Mouse (Mus musculus) forebrain, postnatal 0 days (tissue): Measurements from ENCODE around the gene Hsd17b2. TPM values are rescaled to one million over a fixed set of nuclear protein-coding genes. Genes with fewer than 3 reads are reported as not detected.

ENCODE experiments used
- ATAC-seq: fragments of 200-750 bp; cut with Nextera tagmentation; 2 replicates; pipeline ENCODE4 v1.8.0; 2017; ENCODE audit warnings: mild to moderate bottlenecking, moderate library complexity
- DNase-seq: peaks from one replicate; pipeline ENCODE4 v3.0.0-alpha.2; 2015
- H3K27ac ChIP-seq: fragments of 300-500 bp; sonication (generic); 2 replicates; pipeline ENCODE4 v1.5.1; 2014; ENCODE audit warnings: low read depth, mild to moderate bottlenecking, antibody characterized with exemption, low read length, moderate library complexity, mixed read lengths
- H3K27me3 ChIP-seq: fragments of 300-500 bp; sonication (generic); 2 replicates; pipeline ENCODE4 v1.6.1; 2014; ENCODE audit warnings: mild to moderate bottlenecking, low read length, mixed read lengths; ENCODE audit not compliant: insufficient read depth
- H3K36me3 ChIP-seq: fragments of 300-500 bp; sonication (generic); 2 replicates; pipeline ENCODE4 v1.6.1; 2014; ENCODE audit warnings: mild to moderate bottlenecking, moderate library complexity; ENCODE audit not compliant: insufficient read depth
- H3K4me1 ChIP-seq: fragments of 300-500 bp; sonication (generic); 2 replicates; pipeline ENCODE4 v1.6.1; 2014; ENCODE audit warnings: antibody characterized with exemption; ENCODE audit not compliant: insufficient read depth
- H3K4me2 ChIP-seq: fragments of 300-500 bp; sonication (generic); 2 replicates; pipeline ENCODE4 v1.6.1; 2014; ENCODE audit warnings: low read depth, mild to moderate bottlenecking, moderate library complexity
- H3K4me3 ChIP-seq: fragments of 300-500 bp; sonication (generic); 2 replicates; pipeline ENCODE4 v1.5.1; 2014; ENCODE audit warnings: low read depth, low read length, mixed read lengths
- H3K9ac ChIP-seq: fragments of 300-500 bp; sonication (generic); 2 replicates; pipeline ENCODE4 v1.6.1; 2014; ENCODE audit warnings: mild to moderate bottlenecking
- H3K9me3 ChIP-seq: fragments of 300-500 bp; sonication (generic); 2 replicates; pipeline ENCODE4 v1.6.1; 2016; ENCODE audit warnings: low read length
- CTCF ChIP-seq: sonication (generic); IDR thresholded peaks from 2 replicates; pipeline ENCODE4 v1.5.1; 2016; ENCODE audit warnings: antibody characterized with exemption, control low read depth, low read depth
- WGBS: fragments of 180-500 bp; shearing (Covaris S2); extraction: QIAGEN DNeasy Blood & Tissue Kit; methylation state at CpG from one replicate; pipeline ENCODE4 v1.1.7; 2014; 5-methylcytosine and 5-hydroxymethylcytosine counted together
- polyA plus RNA-seq: library from polyadenylated mRNA; unstranded; fragments of >200 nt; fragmentation: Nextera tagmentation; extraction: Ambion mirVana; gene quantifications from 2 replicates; pipeline ENCODE4 v1.2.1, GENCODE M21; 2015
- total RNA-seq: library from RNA; depleted of rRNA; stranded (reverse); fragments of >200 nt; gene quantifications from 2 replicates; pipeline ENCODE4 v1.2.3, GENCODE M21; 2014

Hsd17b2 gene
- total and polyA plus RNA-seq, 2 experiments from 2014 or later, result not detected

DNA sequence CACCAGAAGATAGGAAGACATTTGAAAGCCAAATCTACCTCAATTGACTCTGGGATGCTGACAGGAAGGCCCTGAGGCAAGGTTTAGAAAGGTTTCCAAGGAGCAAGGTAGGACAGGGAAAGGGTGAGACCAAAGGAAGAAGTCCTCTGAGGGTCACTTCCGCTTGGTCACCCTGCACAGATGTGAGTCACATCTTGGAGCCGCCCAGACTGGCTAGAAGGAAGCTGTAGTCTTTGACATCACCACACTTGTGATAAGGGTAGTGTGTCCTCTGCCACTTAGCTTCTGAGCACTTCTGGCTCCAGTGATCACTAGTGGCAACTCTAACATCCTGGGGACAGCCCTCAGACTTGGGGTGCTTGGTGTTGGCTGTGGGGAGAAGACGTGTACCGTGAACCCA, 4.4 kb downstream of the Hsd17b2 start:
- whole genome bisulfite sequencing, result 89% methylated on average over 4 of the region's 4 CpGs
- Histone ChIP-seq H3K4me1 (no peaks in the 10 kb centered on the region), H3K36me3 (no peaks in the 10 kb centered on the region)

DNA sequence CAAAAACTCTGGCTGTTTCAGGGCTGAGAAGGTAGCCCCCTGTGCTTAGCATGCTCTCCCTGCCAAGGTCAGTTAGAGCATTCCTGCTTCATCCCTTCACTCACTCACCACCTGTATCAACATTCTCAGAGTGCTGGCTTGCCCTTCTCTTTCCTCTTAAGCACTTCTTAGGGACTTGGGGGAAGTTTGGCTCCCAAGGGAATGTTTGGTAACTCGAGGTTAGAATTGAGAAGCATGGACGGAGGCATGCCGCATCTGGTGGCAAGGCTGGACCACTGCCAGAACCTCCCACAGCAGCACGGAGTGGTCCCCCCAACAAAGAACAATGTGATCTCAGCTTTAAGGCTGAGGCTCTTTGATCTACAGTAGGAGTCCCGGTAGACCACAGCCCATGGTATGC, 10.5 kb downstream of the Hsd17b2 start:
- H3K4me2 ChIP-seq, result no peak overlapping the region
- no peaks in the 10 kb centered on the region for H3K4me1 ChIP-seq
- 27% methylated on average over 5 of the region's 5 CpGs for WGBS
- H3K4me3 ChIP-seq, result no peak overlapping the region
- DNase-seq, result no peak
- H3K9ac ChIP-seq, result no peak overlapping the region
- no peaks in the 10 kb centered on the region for H3K9me3 ChIP-seq
- H3K36me3 ChIP-seq, result no peaks in the 10 kb centered on the region
- H3K27me3 ChIP-seq, result no peaks in the 10 kb centered on the region
- ATAC-seq, result no peak
- no peak overlapping the region for H3K27ac ChIP-seq
- TF ChIP-seq CTCF, result no peak

More for the DNA sequence above, 4.4 kb downstream of the Hsd17b2 start:
- H3K4me2 ChIP-seq, result no peak overlapping the region
- DNase-seq (no peak), ATAC-seq (no peak)
- 0 out of 2 replicates have a peak, but pooled peaks cover 3% of the 10 kb centered on the region for H3K27me3 ChIP-seq
- no peak overlapping the region for H3K4me3 ChIP-seq
- H3K9ac ChIP-seq, result no peak overlapping the region
- TF ChIP-seq CTCF, result no peak
- H3K9me3 ChIP-seq, result no peaks in the 10 kb centered on the region
- no peak overlapping the region for H3K27ac ChIP-seq

DNA sequence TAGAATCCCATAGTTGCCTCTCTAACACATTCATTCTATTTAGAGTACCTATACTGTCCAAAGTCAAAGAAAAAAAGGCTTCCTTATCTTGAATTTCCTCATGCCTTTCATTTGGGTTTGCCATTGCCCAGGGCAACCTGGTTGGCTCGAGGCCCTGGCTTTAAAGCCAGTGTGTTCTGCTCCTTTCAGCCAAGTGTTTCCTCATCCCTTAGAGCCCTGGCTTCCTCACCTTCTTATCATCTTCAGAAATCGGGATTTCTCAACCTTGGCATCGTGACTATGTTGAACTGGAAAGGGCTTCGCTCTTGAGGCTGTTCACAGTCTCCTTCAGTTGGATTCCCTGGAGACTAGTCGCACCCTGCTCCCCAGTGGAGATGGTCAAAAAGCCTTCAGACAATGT, 12.9 kb downstream of the Hsd17b2 start:
- no peak for ATAC-seq
- Histone ChIP-seq H3K4me2 (no peak overlapping the region), H3K9me3 (no peaks in the 10 kb centered on the region), H3K4me1 (no peaks in the 10 kb centered on the region), H3K27me3 (no peaks in the 10 kb centered on the region), H3K36me3 (no peaks in the 10 kb centered on the region), H3K27ac (no peak overlapping the region), H3K9ac (no peak overlapping the region), H3K4me3 (no peak overlapping the region)
- no peak for TF ChIP-seq CTCF
- 87% methylated on average over 5 of the region's 5 CpGs for WGBS
- DNase-seq, result no peak

DNA sequence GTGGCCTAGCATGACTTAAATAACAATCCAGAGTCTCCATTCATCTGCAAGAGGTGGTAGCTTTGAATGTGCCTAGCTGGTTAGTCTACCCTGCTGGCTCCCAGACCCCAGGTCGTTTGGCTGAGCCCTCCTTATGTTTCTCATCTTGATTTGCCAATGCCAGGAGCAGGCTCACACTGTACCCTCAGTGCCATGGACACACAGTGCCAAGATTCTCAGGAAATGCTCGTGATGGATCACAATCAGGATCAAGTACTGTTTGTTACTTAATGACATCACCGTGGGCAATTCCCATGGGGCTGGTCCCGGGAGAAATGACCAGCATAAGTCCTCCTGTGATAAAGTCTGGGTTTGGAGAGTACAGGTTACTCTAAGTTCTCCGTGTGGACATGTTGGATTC, 14.2 kb downstream of the Hsd17b2 start:
- Histone ChIP-seq H3K27me3 (no peaks in the 10 kb centered on the region), H3K9me3 (no peaks in the 10 kb centered on the region), H3K36me3 (no peaks in the 10 kb centered on the region), H3K4me1 (no peaks in the 10 kb centered on the region), H3K27ac (no peak overlapping the region), H3K9ac (no peak overlapping the region), H3K4me3 (no peak overlapping the region), H3K4me2 (no peak overlapping the region)
- no peak for ATAC-seq
- DNase-seq, result no peak
- no peak for TF ChIP-seq CTCF
- WGBS, result 71% methylated on average over 5 of the region's 5 CpGs

DNA sequence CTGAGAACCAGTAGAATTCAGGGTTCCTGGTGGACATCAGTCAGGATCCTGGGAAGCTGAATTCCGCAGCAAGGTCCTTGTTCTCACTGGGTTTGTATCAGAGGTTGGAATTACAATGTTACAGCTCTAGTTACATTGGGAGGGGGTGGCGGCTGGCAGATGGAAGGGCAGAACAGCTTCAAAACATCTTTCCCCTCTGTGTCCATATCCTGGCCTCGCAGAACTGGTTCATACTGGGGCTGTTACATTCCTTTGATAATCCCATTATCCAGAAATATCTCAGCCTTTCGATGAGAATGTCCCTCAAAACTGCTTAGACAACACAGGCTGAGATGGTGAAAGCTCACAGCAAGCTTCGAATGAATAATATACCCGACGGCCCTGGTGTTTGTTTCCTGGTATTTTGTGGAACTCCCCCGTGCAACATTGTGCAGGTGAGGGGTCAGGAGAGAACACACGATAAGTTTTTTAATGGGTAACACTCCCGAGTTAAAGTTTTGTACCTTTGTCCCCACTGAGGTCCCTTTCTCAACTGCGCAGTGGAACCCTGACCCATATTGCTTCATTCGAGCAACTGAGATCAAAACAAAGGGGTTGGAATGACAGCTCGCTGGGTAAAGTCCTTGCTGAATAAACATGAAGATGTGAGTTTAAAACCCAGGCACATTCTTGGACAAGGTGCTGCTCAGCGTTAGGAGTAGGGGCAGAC, 16.6 kb downstream of the Hsd17b2 start:
- no peaks in the 10 kb centered on the region for H3K4me1 ChIP-seq
- no peak for ATAC-seq
- no peak overlapping the region for H3K9ac ChIP-seq
- 79% methylated on average over 14 of the region's 14 CpGs for WGBS
- no peak for DNase-seq
- no peaks in the 10 kb centered on the region for H3K36me3 ChIP-seq
- TF ChIP-seq CTCF, result no peak
- H3K27me3 ChIP-seq, result no peaks in the 10 kb centered on the region
- no peak overlapping the region for H3K4me2 ChIP-seq
- H3K27ac ChIP-seq, result no peak overlapping the region
- no peak overlapping the region for H3K4me3 ChIP-seq
- H3K9me3 ChIP-seq, result no peaks in the 10 kb centered on the region

DNA sequence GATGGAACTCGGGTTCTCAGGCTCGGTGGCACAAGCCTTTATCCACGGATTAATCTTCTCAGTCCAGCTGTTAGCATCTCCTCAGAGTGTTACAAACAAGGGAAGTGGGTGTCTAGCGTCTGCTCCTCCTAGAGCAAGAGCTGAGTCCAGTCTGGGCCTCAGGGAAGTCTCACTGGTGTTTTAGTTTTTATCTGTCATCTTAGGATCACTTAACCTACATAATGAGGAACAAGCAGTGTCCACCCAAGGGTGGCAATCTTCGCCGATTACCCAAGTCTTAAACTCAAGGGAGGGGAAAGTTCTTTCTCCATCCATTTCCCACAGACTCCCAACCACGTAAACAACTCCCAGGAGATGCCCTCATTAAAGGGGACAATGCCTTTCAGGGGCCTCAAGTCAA, 24.8 kb downstream of the Hsd17b2 start:
- no peak for TF ChIP-seq CTCF
- ATAC-seq (no peak), DNase-seq (no peak)
- 74% methylated on average over 7 of the region's 7 CpGs for WGBS
- H3K9ac ChIP-seq, result no peak overlapping the region
- H3K4me3 ChIP-seq, result no peak overlapping the region
- H3K9me3 ChIP-seq, result no peaks in the 10 kb centered on the region
- H3K4me1 ChIP-seq, result no peaks in the 10 kb centered on the region
- no peak overlapping the region for H3K4me2 ChIP-seq
- H3K36me3 ChIP-seq, result no peaks in the 10 kb centered on the region
- H3K27ac ChIP-seq, result no peak overlapping the region
- H3K27me3 ChIP-seq, result no peaks in the 10 kb centered on the region

DNA sequence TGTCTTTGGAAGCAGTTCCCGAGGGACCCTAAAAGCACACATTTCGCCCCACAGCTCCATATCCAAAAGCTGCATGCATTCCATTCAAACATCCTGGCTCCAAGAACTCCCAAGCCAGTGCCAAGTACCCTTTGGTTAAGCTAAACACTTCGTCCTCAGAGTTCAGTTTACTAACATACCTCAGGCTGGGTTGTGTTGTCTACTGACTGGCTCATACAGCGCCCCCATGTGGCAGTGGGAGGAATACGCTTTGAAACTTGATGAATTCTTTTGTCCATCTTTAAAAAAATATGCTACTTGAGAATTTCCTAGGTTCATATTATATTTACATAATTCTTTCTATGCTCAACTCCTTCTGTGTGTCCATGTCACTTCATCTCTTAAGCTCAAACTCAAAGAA, 25.9 kb downstream of the Hsd17b2 start:
- no peak for ATAC-seq

More for the DNA sequence above, 25.9 kb downstream of the Hsd17b2 start:
- no peak for DNase-seq
- no peak overlapping the region for H3K9ac ChIP-seq
- TF ChIP-seq CTCF, result peak; percentile 42
- H3K27ac ChIP-seq, result no peak overlapping the region
- no peaks in the 10 kb centered on the region for H3K36me3 ChIP-seq
- no peak overlapping the region for H3K4me2 ChIP-seq
- no peaks in the 10 kb centered on the region for H3K4me1 ChIP-seq
- H3K4me3 ChIP-seq, result no peak overlapping the region
- WGBS, result 66% methylated on average over 5 of the region's 5 CpGs
- H3K27me3 ChIP-seq, result no peaks in the 10 kb centered on the region
- H3K9me3 ChIP-seq, result no peaks in the 10 kb centered on the region
